Mouse (Mus musculus) lung, postnatal 0 days (tissue): ENCODE measurements at regions not wholly inside any gene's neighbourhood (a gene's known extent, or its start where the extent isn't known, plus 50 kb on each side); places are given as distances from the start of the nearest gene placed in this dataset.

Source experiments
- ATAC-seq: fragments of 200-750 bp; cut with Nextera tagmentation; 2 replicates; pipeline ENCODE4 v1.8.0; 2017; ENCODE audit warnings: moderate library complexity
- DNase-seq: peaks from one replicate; pipeline ENCODE4 v3.0.0-alpha.2; 2016; ENCODE audit warnings: low spot score
- H3K27ac ChIP-seq: fragments of 300-500 bp; sonication (generic); 2 replicates; pipeline ENCODE4 v1.5.1; 2014; ENCODE audit warnings: antibody characterized with exemption, mild to moderate bottlenecking, low read length, mixed read lengths
- H3K27me3 ChIP-seq: fragments of 300-500 bp; sonication (generic); replicated peaks from 2 replicates; pipeline ENCODE4 v1.6.1; 2014; ENCODE audit warnings: low read length, mixed read lengths; ENCODE audit not compliant: insufficient read depth
- H3K36me3 ChIP-seq: fragments of 300-500 bp; sonication (generic); 2 replicates; pipeline ENCODE4 v1.6.1; 2014; ENCODE audit warnings: low read length, mixed read lengths; ENCODE audit not compliant: insufficient read depth
- H3K4me1 ChIP-seq: fragments of 300-500 bp; sonication (generic); 2 replicates; pipeline ENCODE4 v1.6.1; 2014; ENCODE audit warnings: antibody characterized with exemption, low read depth, low read length, mixed read lengths; ENCODE audit not compliant: insufficient read depth
- H3K4me2 ChIP-seq: fragments of 300-500 bp; sonication (generic); replicated peaks from 2 replicates; pipeline ENCODE4 v1.6.1; 2014; ENCODE audit warnings: low read depth, mild to moderate bottlenecking, low read length, moderate library complexity, mixed read lengths
- H3K4me3 ChIP-seq: fragments of 300-500 bp; sonication (generic); 2 replicates; pipeline ENCODE4 v1.5.1; 2014; ENCODE audit warnings: low read depth, low read length
- H3K9ac ChIP-seq: fragments of 300-500 bp; sonication (generic); replicated peaks from 2 replicates; pipeline ENCODE4 v1.6.1; 2014; ENCODE audit warnings: low read depth, mild to moderate bottlenecking
- H3K9me3 ChIP-seq: fragments of 300-500 bp; sonication (generic); 2 replicates; pipeline ENCODE4 v1.6.1; 2016; ENCODE audit warnings: low read length, mixed read lengths
- CTCF ChIP-seq: IDR thresholded peaks from 2 replicates; pipeline ENCODE4 v1.5.1; 2016; ENCODE audit warnings: antibody characterized with exemption, mild to moderate bottlenecking
- EP300 ChIP-seq: IDR thresholded peaks from 2 replicates; pipeline ENCODE4 v1.6.1; 2016; ENCODE audit warnings: antibody characterized with exemption, mild to moderate bottlenecking, control low read depth
- WGBS: fragments of 180-500 bp; shearing (Covaris S2); extraction: QIAGEN DNeasy Blood & Tissue Kit; methylation state at CpG from one replicate; pipeline ENCODE4 v1.1.7; 2014; 5-methylcytosine and 5-hydroxymethylcytosine counted together

DNA sequence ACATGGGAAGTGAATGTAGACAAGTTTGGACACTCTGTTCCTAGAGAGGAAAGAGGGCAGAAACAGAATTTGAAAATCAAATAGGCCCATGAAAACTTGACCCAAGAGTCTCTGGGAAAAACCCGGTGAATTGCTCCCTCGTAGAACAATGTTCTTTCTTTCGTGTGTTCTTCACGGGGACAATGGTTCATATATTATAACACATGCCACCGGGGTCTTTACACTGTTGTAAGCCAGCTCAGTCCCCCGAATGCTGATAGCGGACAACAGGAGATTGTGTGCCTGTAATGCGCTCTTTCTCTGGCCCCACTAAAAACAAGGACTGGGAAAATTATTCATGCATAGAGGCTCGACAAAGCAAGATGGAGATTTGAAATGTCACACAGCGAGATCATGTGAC lies 225.4 kb upstream of the Irx4 start:
- no peak overlapping the region for H3K4me3 ChIP-seq
- WGBS, result 81% methylated on average over 10 of the region's 10 CpGs
- H3K27ac ChIP-seq, result no peak overlapping the region
- H3K9me3 ChIP-seq, result no peaks in the 10 kb centered on the region
- H3K4me1 ChIP-seq, result no peaks in the 10 kb centered on the region
- DNase-seq (no peak), ATAC-seq (no peak)
- H3K27me3 ChIP-seq, result no peaks in the 10 kb centered on the region
- no peak overlapping the region for H3K4me2 ChIP-seq
- H3K36me3 ChIP-seq, result no peaks in the 10 kb centered on the region
- H3K9ac ChIP-seq, result no peak overlapping the region
- TF ChIP-seq CTCF, result no peak
- TF ChIP-seq EP300, result no peak

- TF ChIP-seq CTCF, result no peak
- TF ChIP-seq EP300, result no peak
- no peak overlapping the region for H3K27ac ChIP-seq
- H3K4me2 ChIP-seq, result no peak overlapping the region
- no peaks in the 10 kb centered on the region for H3K36me3 ChIP-seq
- no peak for ATAC-seq
- H3K4me3 ChIP-seq, result no peak overlapping the region
- 57% methylated on average over 2 of the region's 2 CpGs for WGBS
- H3K27me3 ChIP-seq, result no peaks in the 10 kb centered on the region
- H3K9me3 ChIP-seq, result no peaks in the 10 kb centered on the region
- DNase-seq, result no peak
- no peak overlapping the region for H3K9ac ChIP-seq
- no peaks in the 10 kb centered on the region for H3K4me1 ChIP-seq
Measured at GRCm38 (mm10) chr13:73035336-73035940, 224.8 kb upstream of the Irx4 start.

DNA sequence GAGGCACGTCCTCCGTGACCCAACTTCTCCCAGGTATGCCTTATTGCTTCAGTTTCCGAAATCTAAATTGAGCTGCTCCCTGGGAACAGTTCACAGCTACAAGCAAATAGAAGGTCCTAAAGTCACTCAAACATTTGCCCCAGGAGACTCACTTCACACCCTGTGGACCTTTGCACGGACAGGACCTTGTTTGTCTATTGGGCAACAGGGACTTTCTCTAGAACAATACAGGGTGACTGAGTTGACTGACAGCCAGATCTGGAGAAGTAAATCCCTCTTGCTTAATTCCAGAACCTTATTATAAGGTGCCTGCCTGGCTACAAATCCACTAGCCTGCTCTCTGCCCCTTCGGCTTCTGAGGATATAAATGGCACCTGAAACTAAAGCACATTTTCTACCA lies 220.5 kb upstream of the Irx4 start:
- H3K9me3 ChIP-seq, result no peaks in the 10 kb centered on the region
- H3K4me1 ChIP-seq, result no peaks in the 10 kb centered on the region
- H3K4me2 ChIP-seq, result no peak overlapping the region
- H3K9ac ChIP-seq, result no peak overlapping the region
- H3K4me3 ChIP-seq, result no peak overlapping the region
- WGBS, result 82% methylated on average over 5 of the region's 5 CpGs
- H3K27ac ChIP-seq, result no peak overlapping the region
- ATAC-seq (no peak), DNase-seq (no peak)
- no peaks in the 10 kb centered on the region for H3K27me3 ChIP-seq
- TF ChIP-seq CTCF (no peak), EP300 (no peak)
- H3K36me3 ChIP-seq, result no peaks in the 10 kb centered on the region

DNA sequence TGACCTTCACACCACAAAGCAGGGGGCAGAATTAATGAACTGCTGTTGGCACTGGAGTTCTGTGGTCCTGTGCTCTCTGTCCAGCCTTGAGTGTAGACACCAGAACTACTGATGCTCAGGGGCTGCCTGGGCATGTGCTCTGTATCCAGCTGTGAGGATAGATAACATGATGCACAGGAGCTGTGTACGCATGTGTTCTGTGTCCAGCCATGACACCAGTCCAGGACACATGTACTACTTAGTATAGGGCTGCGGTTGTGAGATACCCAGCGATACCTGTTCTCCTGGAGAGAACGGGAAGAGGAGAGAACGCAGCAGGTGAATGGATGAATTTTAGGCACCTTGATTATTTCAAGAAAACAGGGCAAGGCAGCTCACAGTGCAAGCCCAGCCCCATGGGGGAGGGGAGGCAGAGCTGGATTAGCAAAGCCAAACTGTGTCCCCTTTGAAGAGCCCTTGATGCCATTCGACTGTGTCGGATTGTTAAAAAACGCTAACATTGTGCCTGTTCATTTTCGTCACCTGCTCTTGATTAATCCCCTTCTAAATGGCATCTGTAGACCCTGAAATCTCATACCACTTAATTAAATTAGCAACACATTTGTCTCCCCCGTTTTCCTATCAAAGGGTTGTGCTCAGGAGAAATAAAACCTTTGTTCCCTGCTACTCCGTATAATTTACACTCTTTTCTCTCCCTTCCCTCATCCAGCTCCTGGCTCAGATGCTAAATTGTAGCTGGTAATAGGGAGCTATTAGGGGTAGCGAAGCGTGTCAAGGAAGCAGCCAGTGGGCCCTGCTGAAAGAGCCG lies 218.8 kb upstream of the Irx4 start:
- no peak for DNase-seq
- Histone ChIP-seq H3K36me3 (no peaks in the 10 kb centered on the region), H3K27ac (no peak overlapping the region), H3K27me3 (no peaks in the 10 kb centered on the region), H3K9ac (no peak overlapping the region), H3K4me3 (no peak overlapping the region), H3K4me2 (no peak overlapping the region), H3K9me3 (no peaks in the 10 kb centered on the region), H3K4me1 (no peaks in the 10 kb centered on the region)
- WGBS, result 49% methylated on average over 14 of the region's 14 CpGs
- no peak for ATAC-seq
- no peak for TF ChIP-seq EP300
- no peak for TF ChIP-seq CTCF

GRCm38 (mm10) chr13:73069840-73070530 lies 190.3 kb upstream of the Irx4 start:
- Histone ChIP-seq H3K4me1 (no peaks in the 10 kb centered on the region), H3K27me3 (no peaks in the 10 kb centered on the region), H3K4me3 (no peak overlapping the region), H3K4me2 (no peak overlapping the region), H3K36me3 (no peaks in the 10 kb centered on the region), H3K27ac (no peak overlapping the region), H3K9me3 (no peaks in the 10 kb centered on the region), H3K9ac (no peak overlapping the region)
- WGBS, result 8% methylated on average over 13 of the region's 13 CpGs
- ATAC-seq (no peak), DNase-seq (no peak)
- TF ChIP-seq CTCF (no peak), EP300 (no peak)

GRCm38 (mm10) chr13:73070531-73070908 lies 189.8 kb upstream of the Irx4 start:
- H3K9ac ChIP-seq, result no peak overlapping the region
- H3K4me2 ChIP-seq, result no peak overlapping the region
- no peaks in the 10 kb centered on the region for H3K9me3 ChIP-seq
- no peaks in the 10 kb centered on the region for H3K36me3 ChIP-seq
- DNase-seq (no peak), ATAC-seq (no peak)
- H3K4me1 ChIP-seq, result no peaks in the 10 kb centered on the region
- TF ChIP-seq EP300 (no peak), CTCF (no peak)
- no peak overlapping the region for H3K4me3 ChIP-seq
- no peaks in the 10 kb centered on the region for H3K27me3 ChIP-seq
- 14% methylated on average over 7 of the region's 7 CpGs for WGBS
- no peak overlapping the region for H3K27ac ChIP-seq
